Mouse (Mus musculus): Measurements from ENCODE around the gene Commd3. TPM values are rescaled to one million over a fixed set of nuclear protein-coding genes. Genes with fewer than 3 reads are reported as not detected.

Gene Commd3
- polyA plus RNA-seq (2012) = 199 and 265 TPM in 2 replicates

DNA sequence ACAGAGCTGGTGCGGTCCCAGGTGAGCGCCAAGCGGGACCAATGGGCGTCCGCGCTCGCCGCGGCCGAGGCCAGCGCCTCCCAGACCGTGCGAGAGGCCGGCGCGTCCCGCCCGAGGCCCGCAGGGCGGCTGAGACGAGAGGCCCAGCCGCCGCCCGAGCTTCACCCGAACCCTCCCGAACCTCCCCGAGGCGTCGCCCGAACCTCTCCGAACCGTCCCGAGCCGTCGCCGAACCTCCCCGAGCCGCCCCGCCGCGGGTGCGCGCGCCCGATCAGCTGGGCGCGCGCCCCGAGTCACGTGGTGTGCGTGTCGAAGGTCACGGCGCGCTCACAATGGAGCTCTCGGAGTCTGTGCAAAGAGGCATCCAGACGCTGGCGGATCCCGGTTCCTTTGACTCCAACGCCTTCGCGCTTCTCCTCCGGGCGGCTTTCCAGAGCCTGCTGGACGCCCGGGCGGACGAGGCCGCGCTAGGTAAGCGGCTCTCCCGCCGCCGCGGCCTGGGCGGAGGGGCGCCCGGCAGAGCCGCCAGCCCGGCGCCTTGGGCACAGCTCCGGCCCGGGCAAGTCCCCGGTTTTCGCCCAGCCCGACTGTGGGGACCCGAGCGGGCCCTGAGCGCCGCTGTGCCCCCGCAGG lies at the start of gene Commd3:
Gene Commd3, plus strand, starts transcription at position 252 of the 633 bp plus-strand sequence.
- no peak for TF ChIP-seq GATA1 (IDR thresholded peaks at IDR 0.05; ENCODE audit: low read length)

DNA sequence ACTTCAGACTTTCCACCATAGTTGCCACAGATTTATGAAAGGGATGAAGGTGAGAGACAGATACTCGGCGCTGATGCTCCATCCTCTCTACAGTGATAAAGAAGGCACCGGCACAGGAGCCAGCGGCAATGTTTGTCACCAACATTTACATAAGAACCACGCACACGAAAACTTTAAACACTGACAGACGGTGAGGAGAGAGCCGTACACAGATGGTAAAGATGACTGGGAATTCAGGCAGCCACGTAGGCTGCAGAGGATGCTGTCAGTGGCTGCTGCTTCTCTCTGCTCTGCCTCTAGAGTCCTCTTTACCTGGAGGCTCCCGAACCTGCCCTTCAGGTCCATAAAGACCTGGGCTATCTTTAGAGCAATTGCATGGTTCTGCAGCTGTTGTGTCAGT lies 49.0 kb upstream of the Commd3 start:
- TF ChIP-seq GATA1 (IDR thresholded peaks at IDR 0.05; ENCODE audit: low read length) = no peak

DNA sequence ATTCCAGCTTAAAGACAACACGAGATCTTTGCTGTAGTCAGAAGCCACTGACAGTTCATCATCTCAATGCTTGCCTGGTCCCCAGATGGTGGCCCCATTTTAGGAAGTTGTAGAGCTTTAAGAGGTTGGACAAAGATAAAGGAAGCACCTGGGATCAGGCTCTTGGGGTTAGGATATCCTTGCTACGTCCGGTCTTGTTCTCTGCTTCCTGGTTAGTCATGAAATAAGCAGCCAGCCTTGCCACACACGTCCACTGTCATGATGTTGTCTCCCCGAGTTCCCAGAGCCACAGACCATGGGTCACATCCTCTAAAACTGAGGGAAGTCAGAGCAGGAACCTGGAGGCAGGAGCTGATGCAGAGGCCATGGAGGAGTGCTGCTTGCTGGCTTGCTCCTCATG lies 41.6 kb upstream of the Commd3 start:
- TF ChIP-seq GATA1 (IDR thresholded peaks at IDR 0.05; ENCODE audit: low read length) = no peak

DNA sequence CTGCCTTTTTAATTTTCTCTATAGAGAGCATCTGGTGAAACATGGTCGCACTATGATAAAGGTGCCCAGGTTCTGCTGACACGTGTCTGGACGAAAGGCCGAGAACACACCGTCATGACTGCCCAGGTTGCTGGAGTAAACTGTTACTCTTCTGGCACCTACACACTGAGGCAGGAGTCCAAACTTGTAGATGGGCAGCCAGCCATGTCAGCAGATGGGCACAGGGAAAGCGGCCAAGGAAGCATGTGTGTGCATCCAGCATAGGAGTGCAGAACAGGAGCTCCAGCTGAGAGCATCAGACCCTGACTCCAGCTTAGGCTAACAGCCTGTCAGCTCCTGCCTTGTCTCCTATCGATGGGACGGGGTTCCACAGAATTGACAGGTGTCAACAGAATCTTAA lies 37.1 kb upstream of the Commd3 start:
- no peak for TF ChIP-seq GATA1 (IDR thresholded peaks at IDR 0.05; ENCODE audit: low read length)

DNA sequence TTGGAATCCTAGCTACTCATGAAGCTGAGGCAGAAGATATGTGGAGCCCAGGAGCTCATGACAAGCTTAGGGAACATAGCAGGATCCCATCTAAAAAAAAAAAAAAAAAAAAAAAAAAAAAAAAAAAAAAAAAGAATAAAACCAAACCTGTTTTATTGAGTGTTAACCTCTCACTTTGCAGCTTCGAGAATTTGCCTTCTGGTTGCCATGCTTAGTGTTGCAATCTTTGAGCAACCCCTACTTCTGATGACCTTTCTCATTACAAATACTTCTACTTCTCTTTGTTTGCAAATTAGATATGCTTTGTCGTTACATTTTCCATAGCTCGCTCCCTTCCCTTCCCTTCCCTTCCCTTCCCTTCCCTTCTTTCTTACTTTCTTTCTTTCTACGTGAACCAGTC lies 23.6 kb upstream of the Commd3 start:
- TF ChIP-seq GATA1 (IDR thresholded peaks at IDR 0.05; ENCODE audit: low read length) = no peak

DNA sequence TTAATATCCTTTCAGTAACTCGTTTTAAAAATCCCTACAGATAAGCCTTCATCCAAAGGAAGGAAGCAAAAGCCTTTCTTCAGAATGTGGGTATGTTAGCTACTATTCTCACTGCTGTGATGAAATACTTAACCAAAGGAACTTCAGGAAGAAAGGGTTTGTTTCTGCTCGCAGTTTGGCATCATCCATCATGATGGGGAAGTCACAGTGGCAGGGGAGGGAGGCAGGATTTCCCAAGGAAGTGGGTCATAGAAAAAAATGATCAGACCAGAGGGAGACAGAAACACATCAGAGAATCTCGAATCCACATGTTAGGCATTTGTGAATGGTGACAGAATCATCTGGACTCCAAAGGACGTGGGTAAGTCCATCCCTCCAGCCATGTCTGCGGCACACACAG lies 17.4 kb upstream of the Commd3 start:
- no peak for TF ChIP-seq GATA1 (IDR thresholded peaks at IDR 0.05; ENCODE audit: low read length)

DNA sequence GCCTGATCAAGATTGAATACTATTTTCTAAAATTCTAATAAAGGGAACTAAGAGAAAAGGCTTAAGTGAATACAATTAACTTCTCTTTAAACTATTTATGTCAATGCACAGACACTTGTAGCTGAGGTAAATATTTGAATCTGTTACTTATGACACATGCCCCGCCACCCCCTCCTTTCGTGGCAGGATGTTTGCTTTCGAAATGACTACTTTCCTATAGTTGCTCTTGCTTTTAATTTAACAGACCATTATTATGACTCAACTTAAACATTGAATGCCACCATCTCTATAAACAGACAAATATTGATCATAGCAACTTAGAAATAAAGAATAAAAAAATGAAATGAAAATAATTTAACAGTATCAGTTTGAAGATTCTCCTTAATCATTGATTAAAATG lies 8.2 kb upstream of the Commd3 start:
- no peak for TF ChIP-seq GATA1 (IDR thresholded peaks at IDR 0.05; ENCODE audit: low read length)

DNA sequence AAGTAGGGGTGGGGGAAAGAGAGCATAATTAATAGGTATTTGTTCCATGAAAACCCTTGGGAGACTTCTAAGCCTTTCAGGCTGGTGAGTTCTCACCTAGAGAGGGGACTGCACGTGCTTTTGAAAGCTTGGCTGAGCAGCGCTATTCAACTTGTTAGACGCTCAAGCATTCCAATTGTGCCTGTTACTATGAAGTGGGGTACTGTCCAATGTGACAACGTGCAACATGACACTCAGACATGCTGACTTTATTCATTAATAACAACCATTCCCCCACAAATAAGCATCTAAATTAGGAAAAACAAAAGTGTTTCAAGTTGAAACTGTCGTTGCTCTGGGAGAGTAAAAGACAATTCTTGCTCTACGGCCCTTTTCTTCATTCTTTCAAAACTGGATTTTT lies 1.1 kb upstream of the Commd3 start:
- TF ChIP-seq GATA1 (IDR thresholded peaks at IDR 0.05; ENCODE audit: low read length) = no peak

DNA sequence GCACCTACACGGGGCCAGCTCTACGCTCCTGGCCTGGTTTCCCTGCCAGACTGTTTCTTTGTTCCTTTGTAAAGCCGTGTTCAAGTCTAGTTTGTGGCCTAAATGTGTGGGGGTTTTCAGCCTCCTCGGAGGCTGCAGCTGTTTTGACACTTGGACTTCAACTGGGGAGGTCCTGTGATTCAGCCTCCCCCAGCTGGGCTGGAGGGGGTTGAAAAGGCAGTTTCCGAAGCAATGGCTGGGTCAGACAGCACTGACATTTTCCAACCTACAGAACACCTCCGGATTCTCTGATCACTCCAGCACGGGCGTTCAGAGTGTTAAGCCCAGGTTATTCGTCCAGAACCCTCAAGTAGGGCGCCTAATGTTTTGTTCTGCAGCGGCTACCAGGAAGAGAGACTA lies 581 bp downstream of the Commd3 start:
- no peak for TF ChIP-seq GATA1 (IDR thresholded peaks at IDR 0.05; ENCODE audit: low read length)

DNA sequence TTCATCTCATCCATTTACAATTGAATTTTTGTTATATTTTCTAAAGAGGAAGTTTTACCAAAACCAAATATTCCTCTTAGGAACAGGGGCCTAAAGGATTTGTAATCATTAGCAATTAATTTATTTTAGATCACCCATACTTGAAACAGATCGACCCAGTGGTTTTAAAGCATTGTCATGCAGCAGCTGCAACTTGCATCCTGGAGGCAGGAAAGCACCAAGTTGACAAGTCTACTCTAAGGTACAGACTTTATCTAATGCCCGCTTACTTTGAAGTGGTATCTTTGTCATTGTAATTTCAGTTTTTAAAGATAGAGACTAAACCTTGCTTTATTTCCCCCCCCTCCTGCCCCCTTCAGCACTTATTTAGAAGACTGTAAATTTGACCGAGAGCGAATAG lies 1.6 kb downstream of the Commd3 start:
- TF ChIP-seq GATA1 (IDR thresholded peaks at IDR 0.05; ENCODE audit: low read length) = no peak

DNA sequence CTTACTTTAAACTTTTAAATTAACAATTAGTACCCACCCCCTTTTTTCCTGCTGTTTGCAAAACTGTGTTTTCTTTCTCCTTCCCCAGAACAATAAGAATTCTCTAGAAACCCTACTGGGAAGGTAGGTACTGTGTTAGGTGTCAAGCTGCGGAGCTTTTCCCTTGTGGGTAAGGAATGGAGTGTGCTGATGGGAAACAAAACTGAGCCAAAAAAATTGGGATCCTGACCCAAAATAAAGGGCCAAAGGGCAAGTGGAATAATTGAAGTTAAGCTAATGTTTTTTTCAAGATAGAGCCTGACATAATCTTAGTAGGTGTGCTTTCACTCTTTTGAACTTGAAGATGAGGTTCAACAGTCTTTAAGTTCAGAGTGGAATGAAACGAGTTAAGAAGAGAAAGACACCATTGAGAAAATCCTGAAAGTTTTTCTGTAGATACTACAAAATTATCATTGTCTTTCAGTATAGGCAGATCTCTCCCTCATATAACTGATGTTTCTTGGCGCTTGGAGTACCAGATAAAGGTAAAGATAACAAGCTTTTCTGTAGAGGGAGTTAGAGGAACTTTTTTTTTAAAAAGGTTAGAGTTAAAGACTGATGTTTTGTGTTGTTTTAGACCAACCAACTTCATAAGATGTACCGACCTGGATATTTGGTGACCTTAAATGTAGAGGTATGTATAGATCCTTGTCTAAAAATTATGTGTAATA lies 2.2 kb downstream of the Commd3 start:
- no peak for TF ChIP-seq GATA1 (IDR thresholded peaks at IDR 0.05; ENCODE audit: low read length)

DNA sequence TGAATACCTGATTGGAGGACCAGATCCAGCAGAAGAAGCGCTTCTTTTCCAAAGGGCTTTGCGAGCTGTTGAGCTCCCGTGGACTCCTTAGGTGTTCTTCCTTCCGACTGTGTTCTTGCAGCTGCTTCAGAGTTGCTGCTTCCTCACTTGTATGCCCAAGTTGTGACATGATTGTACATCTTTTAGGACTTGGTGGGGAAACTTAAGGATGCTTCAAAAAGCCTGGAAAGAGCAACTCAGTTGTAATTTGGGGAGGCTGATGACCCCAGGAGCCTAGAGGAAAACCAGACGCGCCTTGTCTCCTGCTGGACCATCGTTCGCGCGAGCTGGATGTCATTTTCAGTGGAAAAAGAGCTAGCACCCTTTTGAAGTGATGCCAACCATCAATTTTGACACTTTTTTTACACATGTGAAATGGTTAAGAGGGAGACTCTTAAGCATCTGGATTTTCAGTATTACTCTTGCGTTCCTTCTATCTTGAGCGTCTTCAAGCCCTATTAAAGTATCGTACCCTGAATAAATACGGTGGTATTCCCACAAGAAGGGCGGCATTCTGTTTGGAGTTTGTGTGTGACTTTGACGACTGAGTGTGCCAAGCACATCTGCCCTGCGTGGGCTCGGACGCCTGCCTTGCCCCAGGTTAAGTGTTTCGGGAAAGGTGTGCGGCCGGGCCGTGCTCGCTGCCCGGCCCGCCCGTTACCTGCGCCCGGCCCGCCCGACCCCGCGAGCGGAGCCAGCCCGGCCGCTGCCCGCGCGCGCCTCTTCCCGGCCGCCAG lies 3.7 kb downstream of the Commd3 start:
- TF ChIP-seq GATA1 (IDR thresholded peaks at IDR 0.05; ENCODE audit: low read length) = no peak

DNA sequence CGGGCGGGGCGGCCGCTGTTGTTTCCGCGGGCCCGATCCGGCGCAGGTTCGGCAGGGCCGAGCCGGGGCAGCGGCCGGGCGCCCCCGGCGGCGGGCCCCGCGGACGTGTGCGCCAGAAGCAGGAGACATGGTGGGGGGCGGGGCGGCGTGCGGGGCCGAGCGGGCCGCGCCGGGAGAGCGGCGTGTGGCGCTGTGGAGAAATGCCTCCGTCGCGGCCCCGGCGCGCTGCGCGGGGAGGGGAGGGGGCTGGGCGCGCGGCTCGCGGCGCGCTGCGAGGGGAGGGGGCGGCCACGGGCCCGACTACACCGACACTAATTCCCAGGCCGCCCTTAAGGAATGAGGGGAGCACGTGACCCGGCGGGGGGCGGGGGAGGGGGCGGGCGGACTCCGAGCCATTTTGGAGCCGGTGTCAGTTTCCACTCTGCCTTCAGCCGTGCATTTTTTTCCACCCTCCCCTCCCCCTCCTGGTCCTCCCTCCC lies 4.3 kb downstream of the Commd3 start:
- no peak for TF ChIP-seq GATA1 (IDR thresholded peaks at IDR 0.05; ENCODE audit: low read length)

DNA sequence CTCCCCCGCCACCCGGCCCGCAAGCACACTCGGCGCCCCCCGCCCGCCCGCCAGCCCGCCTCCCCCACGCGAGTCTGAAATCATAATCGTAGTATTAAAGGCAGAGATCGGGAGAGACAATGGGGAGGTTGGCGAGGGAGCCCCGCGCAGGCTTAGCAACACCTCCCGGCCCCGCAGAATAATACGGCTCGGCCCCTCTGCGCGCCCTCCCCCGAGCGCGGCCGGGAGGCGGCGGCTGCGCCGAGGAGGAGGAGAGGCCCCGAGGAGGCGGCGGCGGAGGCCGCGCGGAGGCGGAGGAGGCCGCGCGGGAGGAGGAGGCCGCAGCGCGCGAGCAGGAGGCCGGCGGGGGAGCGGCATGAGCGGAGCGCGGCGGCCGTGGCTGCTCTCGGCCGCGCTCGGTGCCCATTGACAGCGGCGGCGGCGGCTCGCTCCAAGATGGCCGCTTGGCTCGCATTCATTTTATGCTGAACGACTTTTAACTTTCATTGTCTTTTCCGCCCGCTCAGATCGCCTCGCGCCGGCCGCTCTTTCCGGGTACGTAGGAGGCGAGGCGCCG lies 4.8 kb downstream of the Commd3 start, which contains the start of gene Bmi1:
Gene Bmi1, plus strand, starts transcription at position 83 of the 556 bp plus-strand sequence.
- no peak for TF ChIP-seq GATA1 (IDR thresholded peaks at IDR 0.05; ENCODE audit: low read length)

DNA sequence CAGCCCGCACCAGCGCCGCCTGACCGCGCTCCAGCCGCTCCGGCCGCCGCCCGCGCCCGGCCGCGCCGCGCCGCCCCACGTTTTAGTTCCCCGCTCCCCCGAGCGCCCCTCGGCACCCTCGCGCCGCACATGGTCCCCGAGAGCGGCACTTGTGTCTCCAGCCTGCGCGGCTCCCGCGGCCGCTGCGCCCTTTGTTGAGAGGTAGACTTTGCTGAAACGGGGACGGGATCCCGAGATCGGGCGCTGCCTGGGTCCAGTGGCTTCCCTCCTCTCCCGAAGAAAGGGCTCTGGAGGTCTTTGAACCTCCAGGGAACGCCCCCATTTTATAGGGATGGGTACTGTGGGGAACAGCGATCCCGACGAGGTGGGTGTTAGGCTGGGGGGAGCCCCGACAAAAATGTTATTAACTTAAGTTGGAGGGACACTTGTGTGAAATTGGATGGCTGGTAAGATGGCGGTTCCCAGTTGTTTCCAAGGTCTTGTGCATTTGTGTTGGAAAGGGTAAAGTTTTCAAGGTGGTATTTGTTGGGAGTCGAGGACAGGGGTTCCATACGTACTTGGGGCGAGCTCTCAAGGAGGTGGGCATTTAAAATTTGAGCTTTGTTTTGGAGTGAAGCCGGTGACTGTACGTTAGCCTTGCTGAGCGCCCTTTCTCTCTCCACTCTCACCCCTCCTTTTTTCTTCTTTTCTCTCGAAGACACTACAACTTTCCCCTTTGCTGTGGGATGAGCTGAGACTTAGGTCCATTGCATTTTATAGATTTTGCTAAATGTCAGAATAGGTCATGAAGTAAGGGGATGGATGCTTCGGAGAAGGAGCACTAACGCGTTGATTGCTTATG lies 5.7 kb downstream of the Commd3 start:
- TF ChIP-seq GATA1 (IDR thresholded peaks at IDR 0.05; ENCODE audit: low read length) = no peak
